Comparison of ENCODE assay signal across 19 mouse cellular contexts in the genomic region with DNA sequence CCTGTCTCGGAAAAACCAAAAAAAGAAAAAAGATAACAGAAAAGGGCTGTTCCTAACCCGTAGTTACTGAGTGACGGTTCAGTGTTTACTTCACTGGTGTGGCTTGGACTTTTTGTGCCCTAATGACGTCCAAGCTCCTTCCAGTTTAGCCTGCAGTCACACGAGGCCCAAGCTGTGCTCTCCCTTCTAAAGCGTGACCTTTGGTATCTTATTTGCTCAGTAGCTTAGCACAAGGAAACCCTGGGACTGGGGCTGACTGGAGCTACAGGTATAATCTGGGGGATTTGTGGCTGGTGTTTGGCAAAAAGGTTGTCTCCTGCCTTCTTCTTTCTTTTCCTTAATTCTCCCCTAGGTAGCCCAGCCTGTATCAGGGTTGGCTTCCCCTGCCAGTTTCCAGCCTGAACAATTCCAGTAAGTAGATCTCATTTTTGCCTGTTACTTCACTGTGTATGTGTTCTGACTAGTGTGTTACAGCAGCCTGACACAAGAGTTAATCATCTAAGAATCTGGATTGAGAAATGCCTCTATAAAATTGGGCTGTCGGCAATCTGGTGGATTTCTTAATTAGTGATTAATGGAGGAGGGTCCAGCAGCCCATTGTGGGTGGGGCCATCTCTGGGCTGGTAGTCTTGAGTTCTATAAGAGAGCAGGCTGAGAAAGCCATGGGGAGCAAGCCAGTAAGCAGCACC. TPM values are rescaled to one million over a fixed set of nuclear protein-coding genes. Genes with fewer than 3 reads are reported as not detected.
DNase-seq lines count a peak whose midpoint lies in the region; ATAC-seq and TF ChIP-seq lines count a peak whose summit lies in the region.
"Had no signal": no experiment of that assay in that cellular context is flagged by ENCODE, and none has a peak within 500 bp of the region (broad histone marks: within the 10 kb centered on the region; RNA-seq: fewer than 3 reads in every experiment).

No protein-coding gene starts in this region.

- peaks cover 3% of the 10 kb centered on the region; the same call in 1 of the 2 replicates for H3K4me1 ChIP-seq in lung, postnatal 0 days (ENCODE audit: insufficient read depth, low read depth, low read length)
- H3K4me1 ChIP-seq in stomach, embryonic 15.5 days: peaks cover 5% of the 10 kb centered on the region
- H3K4me1 ChIP-seq in hindbrain, postnatal 0 days (ENCODE audit: insufficient read depth, low read length): peaks cover 8% of the 10 kb centered on the region; the same call in 1 of the 2 replicates

- no peaks in the 10 kb centered on the region for H3K27me3 ChIP-seq in lung, postnatal 0 days (replicated peaks; ENCODE audit: insufficient read depth, low read length)
- no peaks in the 10 kb centered on the region for H3K27me3 ChIP-seq in stomach, embryonic 15.5 days (replicated peaks)
- no peaks in the 10 kb centered on the region for H3K27me3 ChIP-seq in hindbrain, postnatal 0 days (ENCODE audit: insufficient read depth, low read length)
- H3K27me3 ChIP-seq: hindbrain, embryonic 15.5 days; midbrain, embryonic 12.5 days had no signal

- ATAC-seq in lung, postnatal 0 days: peak; percentile 64
- ATAC-seq in stomach, embryonic 15.5 days (ENCODE audit: insufficient read depth, low FRiP score, low read depth): peak; percentile 80
- ATAC-seq in hindbrain, postnatal 0 days: no peak
- ATAC-seq: activated CD4-positive, CD25-positive, alpha-beta regulatory T cell, adult 4 months had no signal

- H3K36me3 ChIP-seq in lung, postnatal 0 days (ENCODE audit: insufficient read depth, low read length): no peaks in the 10 kb centered on the region
- no peaks in the 10 kb centered on the region for H3K36me3 ChIP-seq in stomach, embryonic 15.5 days
- 0 out of 2 replicates have a peak, but pooled peaks cover 3% of the 10 kb centered on the region for H3K36me3 ChIP-seq in hindbrain, postnatal 0 days (ENCODE audit: insufficient read depth, low read length)

- H3K27ac ChIP-seq in lung, postnatal 0 days (ENCODE audit: low read length): peak overlapping the region; percentile 16
- H3K27ac ChIP-seq in stomach, embryonic 15.5 days: peak overlapping the region; percentile 60; the same call in 1 of the 2 replicates
- H3K27ac ChIP-seq in hindbrain, postnatal 0 days: no peak overlapping the region
- H3K27ac ChIP-seq: hindbrain, embryonic 15.5 days; limb, embryonic 10.5 days; midbrain, embryonic 12.5 days had no signal

- H3K9ac ChIP-seq in lung, postnatal 0 days (replicated peaks; ENCODE audit: low read depth): no peak overlapping the region
- no peak overlapping the region for H3K9ac ChIP-seq in stomach, embryonic 15.5 days
- no peak overlapping the region for H3K9ac ChIP-seq in hindbrain, postnatal 0 days (replicated peaks; ENCODE audit: low read length)
- H3K9ac ChIP-seq: hindbrain, embryonic 15.5 days; midbrain, embryonic 12.5 days had no signal

- H3K4me3 ChIP-seq in lung, postnatal 0 days (ENCODE audit: low read depth, low read length): no peak overlapping the region
- no peak overlapping the region for H3K4me3 ChIP-seq in stomach, embryonic 15.5 days (replicated peaks)
- no peak overlapping the region for H3K4me3 ChIP-seq in hindbrain, postnatal 0 days (ENCODE audit: low read length)
- H3K4me3 ChIP-seq: hindbrain, embryonic 15.5 days; limb, embryonic 10.5 days; midbrain, embryonic 12.5 days had no signal

- peak; percentile 50; the same call in 1 of the 2 replicates for TF ChIP-seq EP300 in lung, postnatal 0 days (IDR thresholded peaks at IDR 0.05)

- H3K4me2 ChIP-seq in lung, postnatal 0 days (replicated peaks; ENCODE audit: low read depth, low read length): no peak overlapping the region
- no peak overlapping the region for H3K4me2 ChIP-seq in stomach, embryonic 15.5 days
- no peak overlapping the region for H3K4me2 ChIP-seq in hindbrain, postnatal 0 days (ENCODE audit: low read depth, low read length)
- H3K4me2 ChIP-seq: hindbrain, embryonic 15.5 days; midbrain, embryonic 12.5 days had no signal

- TF ChIP-seq CTCF in lung, postnatal 0 days (IDR thresholded peaks at IDR 0.05): no peak
- TF ChIP-seq CTCF in hindbrain, postnatal 0 days (IDR thresholded peaks at IDR 0.05; ENCODE audit: low read depth): no peak

- H3K9me3 ChIP-seq in lung, postnatal 0 days (ENCODE audit: low read length): no peaks in the 10 kb centered on the region
- no peaks in the 10 kb centered on the region for H3K9me3 ChIP-seq in stomach, embryonic 15.5 days
- no peaks in the 10 kb centered on the region for H3K9me3 ChIP-seq in hindbrain, postnatal 0 days (ENCODE audit: low read length)
- H3K9me3 ChIP-seq: hindbrain, embryonic 15.5 days; limb, embryonic 10.5 days; midbrain, embryonic 12.5 days had no signal

- 33% methylated on average over 7 of the region's 7 CpGs for WGBS in lung, postnatal 0 days
- WGBS in stomach, embryonic 15.5 days: 40% methylated on average over 7 of the region's 7 CpGs
- 68% methylated on average over 7 of the region's 7 CpGs for WGBS in hindbrain, postnatal 0 days

- DNase-seq in lung, postnatal 0 days (ENCODE audit: low spot score): peak; percentile 78
- DNase-seq in lung, postnatal 25 days (ENCODE audit: low spot score): no peak
- peak; percentile 47 for DNase-seq in kidney, adult 18-20 months
- peak; percentile 12 for DNase-seq in liver
- DNase-seq in spleen, adult 12 weeks (ENCODE audit: low spot score): no peak
- DNase-seq in thymus, postnatal 36 days: no peak
- DNase-seq in hindbrain, postnatal 0 days (ENCODE audit: low spot score): no peak
- DNase-seq: cerebellum, adult 2 months; embryo, embryonic 11 days; lung, postnatal 10 days; spleen, adult 18-20 months; thymus, adult 2 months had no signal

RNA-seq across cellular contexts. Expression of a gene that starts 3.8 kb away (rescaled TPM):
- 76.5 and 86.9 TPM in 2 replicates for polyA plus RNA-seq in lung, postnatal 0 days (2015; fragmentation: Nextera tagmentation; extraction: Ambion mirVana)
- 68.4 and 69.4 TPM in 2 replicates for polyA plus RNA-seq in stomach, embryonic 15.5 days (2015; fragmentation: Nextera tagmentation; extraction: Ambion mirVana)
- 74.6 and 78.4 TPM in 2 replicates for total RNA-seq in hindbrain, postnatal 0 days (2014; rRNA removed)
- 127 and 133 TPM in 2 replicates for polyA plus RNA-seq in hindbrain, postnatal 0 days (2015; fragmentation: Nextera tagmentation; extraction: Ambion mirVana)
- total RNA-seq: MEL had no signal

RNA-seq across cellular contexts. Expression of a gene that starts 41.3 kb away (rescaled TPM):
- polyA plus RNA-seq in lung, postnatal 0 days (2015; fragmentation: Nextera tagmentation; extraction: Ambion mirVana): 34.3 and 34.6 TPM in 2 replicates
- 59.8 and 61.2 TPM in 2 replicates for polyA plus RNA-seq in stomach, embryonic 15.5 days (2015; fragmentation: Nextera tagmentation; extraction: Ambion mirVana)
- total RNA-seq in hindbrain, postnatal 0 days (2014; rRNA removed): 70.4 and 75.6 TPM in 2 replicates
- 43.8 and 46.0 TPM in 2 replicates for polyA plus RNA-seq in hindbrain, postnatal 0 days (2015; fragmentation: Nextera tagmentation; extraction: Ambion mirVana)

RNA-seq across cellular contexts. Expression of a gene that starts 53.3 kb away (rescaled TPM):
- not detected in 2 replicates for polyA plus RNA-seq in lung, postnatal 0 days (2015; fragmentation: Nextera tagmentation; extraction: Ambion mirVana)
- not detected in 2 replicates for polyA plus RNA-seq in stomach, embryonic 15.5 days (2015; fragmentation: Nextera tagmentation; extraction: Ambion mirVana)
- 11.9 and 13.2 TPM in 2 replicates for total RNA-seq in hindbrain, postnatal 0 days (2014; rRNA removed)
- 5.3 and 6.2 TPM in 2 replicates for polyA plus RNA-seq in hindbrain, postnatal 0 days (2015; fragmentation: Nextera tagmentation; extraction: Ambion mirVana)
- total RNA-seq: MEL had no signal
- polyA plus RNA-seq: activated CD4-positive, CD25-positive, alpha-beta regulatory T cell, adult 4 months; heart, embryonic 14.5 days; limb, embryonic 10.5 days; midbrain, embryonic 12.5 days had no signal

Comparison
In these comparisons a context has a peak if more than half of its experiments do, and no peak if none do; other contexts are left out.
1. DNase-seq: peak in lung, postnatal 0 days (single experiment), kidney, adult 18-20 months (single experiment) and liver (single experiment); none in lung, postnatal 25 days (single experiment), spleen, adult 12 weeks (single experiment), thymus, postnatal 36 days (0 of 2) and hindbrain, postnatal 0 days (single experiment).